Mouse (Mus musculus) midbrain, embryonic 16.5 days (tissue): ENCODE data around the gene Dgkz. TPM values are rescaled to one million over a fixed set of nuclear protein-coding genes. Genes with fewer than 3 reads are reported as not detected.

ENCODE experiments used
- ATAC-seq: fragments of 200-750 bp; cut with Nextera tagmentation; 2 replicates; pipeline ENCODE4 v1.8.0; 2017; ENCODE audit warnings: moderate TSS enrichment
- H3K27ac ChIP-seq: fragments of 300-500 bp; sonication (generic); 2 replicates; pipeline ENCODE4 v1.5.1; 2014; ENCODE audit warnings: mild to moderate bottlenecking, low read length, mixed read lengths
- H3K27me3 ChIP-seq: fragments of 300-500 bp; sonication (generic); 2 replicates; pipeline ENCODE4 v1.6.1; 2014; ENCODE audit warnings: low read depth, low read length, mixed read lengths; ENCODE audit not compliant: control insufficient read depth, insufficient read depth
- H3K36me3 ChIP-seq: fragments of 300-500 bp; sonication (generic); 2 replicates; pipeline ENCODE4 v1.6.1; 2014; ENCODE audit warnings: mild to moderate bottlenecking, low read length, moderate library complexity, mixed read lengths; ENCODE audit not compliant: control insufficient read depth, insufficient read depth
- H3K4me1 ChIP-seq: fragments of 300-500 bp; sonication (generic); 2 replicates; pipeline ENCODE4 v1.6.1; 2014; ENCODE audit warnings: mild to moderate bottlenecking, low read length, mixed read lengths; ENCODE audit not compliant: control insufficient read depth, insufficient read depth
- H3K4me2 ChIP-seq: fragments of 300-500 bp; sonication (generic); 2 replicates; pipeline ENCODE4 v1.6.1; 2014; ENCODE audit warnings: mild to moderate bottlenecking, low read length, mixed read lengths
- H3K4me3 ChIP-seq: fragments of 300-500 bp; sonication (generic); 2 replicates; pipeline ENCODE4 v1.5.1; 2014; ENCODE audit warnings: low read depth, mild to moderate bottlenecking, low read length, moderate library complexity, mixed read lengths
- H3K9ac ChIP-seq: fragments of 300-500 bp; sonication (generic); 2 replicates; pipeline ENCODE4 v1.6.1; 2014; ENCODE audit warnings: low read depth, low read length, mixed read lengths
- H3K9me3 ChIP-seq: fragments of 300-500 bp; sonication (generic); replicated peaks from 2 replicates; pipeline ENCODE4 v1.6.1; 2014; ENCODE audit warnings: mild to moderate bottlenecking, low read length, mixed read lengths; ENCODE audit not compliant: control insufficient read depth, poor library complexity, severe bottlenecking
- WGBS: fragments of 180-500 bp; shearing (Covaris S2); extraction: QIAGEN DNeasy Blood & Tissue Kit; methylation state at CpG from one replicate; pipeline ENCODE4 v1.1.7; 2014; 5-methylcytosine and 5-hydroxymethylcytosine counted together
- polyA plus RNA-seq: library from polyadenylated mRNA; unstranded; fragments of >200 nt; fragmentation: Nextera tagmentation; extraction: Ambion mirVana; gene quantifications from 2 replicates; pipeline ENCODE4 v1.2.1, GENCODE M21; 2015

The Dgkz gene
- polyA plus RNA-seq, 1 experiment from 2014 or later, result 33.3 TPM

GRCm38 (mm10) chr2:92014248-92014647, 38.6 kb upstream of the Dgkz start:
- Histone ChIP-seq H3K36me3 (no peaks in the 10 kb centered on the region), H3K27me3 (no peaks in the 10 kb centered on the region), H3K9ac (no peak overlapping the region), H3K4me3 (no peak overlapping the region), H3K27ac (no peak overlapping the region), H3K4me1 (no peaks in the 10 kb centered on the region), H3K9me3 (no peaks in the 10 kb centered on the region), H3K4me2 (no peak overlapping the region)
- ATAC-seq, result no peak
- 86% methylated on average over 6 of the region's 6 CpGs for WGBS

GRCm38 (mm10) chr2:92012768-92013445, 37.2 kb upstream of the Dgkz start:
- WGBS, result 58% methylated on average over 8 of the region's 8 CpGs
- Histone ChIP-seq H3K27me3 (no peaks in the 10 kb centered on the region), H3K4me1 (peaks cover 3% of the 10 kb centered on the region; the same call in 1 of the 2 replicates), H3K9me3 (no peaks in the 10 kb centered on the region), H3K36me3 (no peaks in the 10 kb centered on the region), H3K27ac (no peak overlapping the region), H3K9ac (no peak overlapping the region), H3K4me3 (no peak overlapping the region), H3K4me2 (no peak overlapping the region)
- ATAC-seq, result no peak

- WGBS, result 82% methylated on average over 12 of the region's 12 CpGs
- no peaks in the 10 kb centered on the region for H3K9me3 ChIP-seq
- peaks cover 11% of the 10 kb centered on the region for H3K4me1 ChIP-seq
- H3K4me3 ChIP-seq, result no peak overlapping the region
- H3K27ac ChIP-seq, result no peak overlapping the region
- no peak overlapping the region for H3K4me2 ChIP-seq
- H3K36me3 ChIP-seq, result no peaks in the 10 kb centered on the region
- no peaks in the 10 kb centered on the region for H3K27me3 ChIP-seq
- ATAC-seq, result no peak
- no peak overlapping the region for H3K9ac ChIP-seq
Observed at GRCm38 (mm10) chr2:92011424-92012353, 36.0 kb upstream of the Dgkz start.

GRCm38 (mm10) chr2:92008623-92009404, 33.1 kb upstream of the Dgkz start:
- Histone ChIP-seq H3K9ac (peak overlapping the region; percentile 73), H3K27me3 (no peaks in the 10 kb centered on the region; the same call in 1 of the 2 replicates), H3K9me3 (no peaks in the 10 kb centered on the region), H3K4me2 (peak overlapping the region; percentile 92), H3K36me3 (no peaks in the 10 kb centered on the region), H3K4me1 (peaks cover 14% of the 10 kb centered on the region), H3K27ac (peak overlapping the region; percentile 77), H3K4me3 (peak overlapping the region; percentile 53)
- WGBS, result 2% methylated on average over 20 of the region's 20 CpGs
- peak; percentile 57 for ATAC-seq

GRCm38 (mm10) chr2:92007933-92008622, 32.4 kb upstream of the Dgkz start:
- Histone ChIP-seq H3K4me2 (peak overlapping the region; percentile 92), H3K27me3 (no peaks in the 10 kb centered on the region; the same call in 1 of the 2 replicates), H3K9ac (peak overlapping the region; percentile 73), H3K27ac (peak overlapping the region; percentile 77), H3K4me3 (peak overlapping the region; percentile 53), H3K9me3 (no peaks in the 10 kb centered on the region), H3K4me1 (peaks cover 14% of the 10 kb centered on the region), H3K36me3 (no peaks in the 10 kb centered on the region)
- ATAC-seq, result peak; percentile 98
- WGBS, result under 1% methylated on average over 34 of the region's 34 CpGs

- peak overlapping the region; percentile 53 for H3K4me3 ChIP-seq
- H3K36me3 ChIP-seq, result no peaks in the 10 kb centered on the region
- H3K9ac ChIP-seq, result peak overlapping the region; percentile 63
- peaks cover 14% of the 10 kb centered on the region for H3K4me1 ChIP-seq
- H3K27me3 ChIP-seq, result no peaks in the 10 kb centered on the region; the same call in 1 of the 2 replicates
- peak overlapping the region; percentile 92 for H3K4me2 ChIP-seq
- peak overlapping the region; percentile 70 for H3K27ac ChIP-seq
- under 1% methylated on average over 28 of the region's 28 CpGs for WGBS
- ATAC-seq, result peak; percentile 19
- H3K9me3 ChIP-seq, result no peaks in the 10 kb centered on the region
Observed at GRCm38 (mm10) chr2:92006983-92007921, 31.6 kb upstream of the Dgkz start.

- Histone ChIP-seq H3K9me3 (no peaks in the 10 kb centered on the region), H3K36me3 (no peaks in the 10 kb centered on the region), H3K27ac (no peak overlapping the region), H3K4me1 (peaks cover 14% of the 10 kb centered on the region), H3K4me2 (peak overlapping the region; percentile 92), H3K9ac (peak overlapping the region; percentile 63; the same call in 1 of the 2 replicates), H3K27me3 (no peaks in the 10 kb centered on the region; the same call in 1 of the 2 replicates), H3K4me3 (no peak overlapping the region)
- WGBS, result 38% methylated on average over 6 of the region's 6 CpGs
- ATAC-seq, result no peak
Observed at GRCm38 (mm10) chr2:92006491-92006890, 30.8 kb upstream of the Dgkz start.
